Mouse (Mus musculus) gastrocnemius, adult 2 months (tissue): Measurements from ENCODE around the gene Gm21885. TPM values are rescaled to one million over a fixed set of nuclear protein-coding genes. Genes with fewer than 3 reads are reported as not detected.
A peak's percentile ranks its signal among the peaks of the same experiment; 100 is the strongest.

Experiments
- DNase-seq: peaks from one replicate; pipeline ENCODE4 v3.0.0; 2022
- H3K27ac ChIP-seq: fragments of 200-600 bp; 2 replicates; pipeline ENCODE4 v1.8.1; 2022; ENCODE audit warnings: mild to moderate bottlenecking
- H3K4me3 ChIP-seq: fragments of 200-600 bp; 2 replicates; pipeline ENCODE4 v1.8.1; 2022; ENCODE audit warnings: mild to moderate bottlenecking, moderate library complexity
- CTCF ChIP-seq: fragments of 200-600 bp; IDR thresholded peaks from 2 replicates; pipeline ENCODE4 v1.8.1; 2022; ENCODE audit warnings: antibody characterized with exemption, mild to moderate bottlenecking, moderate library complexity
- intact Hi-C: fragments of 180-260 bp; cut with DNase I; formaldehyde crosslinking; loops from one replicate; pipeline ENCODE4 v1.15.1; 2025
- total RNA-seq, 2 experiments: library from RNA; stranded (reverse); gene quantifications; 2 replicates each; pipeline ENCODE4 v1.2.3; 2021

Gene Gm21885
- total RNA-seq, 2 experiments from 2014 or later, result not detected

- TF ChIP-seq CTCF, result no peak; the same call in 1 of the 2 replicates
- intact Hi-C loops, result no loop called here
Observed at GRCm38 (mm10) chr11:94328644-94329025, 47.0 kb downstream of the Gm21885 start.

GRCm38 (mm10) chr11:94329270-94329891 is 47.7 kb downstream of the Gm21885 start:
- intact Hi-C loops, result no loop called here
- H3K4me3 ChIP-seq, result peak overlapping the region; percentile 92
- peak overlapping the region; percentile 94 for H3K27ac ChIP-seq
- peak; percentile 58 for DNase-seq
- TF ChIP-seq CTCF, result peak; percentile 59

More at GRCm38 (mm10) chr11:94328644-94329025, 47.0 kb downstream of the Gm21885 start:
- Histone ChIP-seq H3K4me3 (peak overlapping the region; percentile 92), H3K27ac (peak overlapping the region; percentile 94)
- no peak for DNase-seq

GRCm38 (mm10) chr11:94330211-94330610 is 48.5 kb downstream of the Gm21885 start:
- no peak for DNase-seq
- H3K27ac ChIP-seq, result peak overlapping the region; percentile 94
- TF ChIP-seq CTCF, result no peak
- intact Hi-C loops, result loop anchor here (5.0 kb wide), 1 partner anchor 217 kb away; the partner anchor contains the start of gene Rsad1
- peak overlapping the region; percentile 92 for H3K4me3 ChIP-seq

- DNase-seq, result no peak
- H3K4me3 ChIP-seq, result no peak overlapping the region
- no peak for TF ChIP-seq CTCF
- no peak overlapping the region for H3K27ac ChIP-seq
- intact Hi-C loops, result loop anchor here (5.0 kb wide), 1 partner anchor 215 kb away; the partner anchor contains the start of gene Rsad1
Observed at GRCm38 (mm10) chr11:94332726-94333125, 51.1 kb downstream of the Gm21885 start.

GRCm38 (mm10) chr11:94334386-94334968 is 52.8 kb downstream of the Gm21885 start:
- no peak for TF ChIP-seq CTCF
- Histone ChIP-seq H3K27ac (peak overlapping the region; percentile 35), H3K4me3 (no peak overlapping the region)
- intact Hi-C loops, result loop anchor here (5.0 kb wide), 1 partner anchor 213 kb away; the partner anchor contains the start of gene Rsad1
- DNase-seq, result no peak

Other genes with a start within 250 kb of the Gm21885 start
- gene Tob1, start 70.4 kb upstream of the Gm21885 start, total RNA-seq, result 100 to 1,000 TPM; 177 to 277 TPM
- gene Wfikkn2, start 35.9 kb upstream of the Gm21885 start, total RNA-seq, result 1 to 10 TPM; 6.9 to 8.3 TPM
- gene Luc7l3, start 40.1 kb downstream of the Gm21885 start, total RNA-seq, result 10 to 100 TPM; 41.1 to 48.6 TPM
- gene Ankrd40, start 46.1 kb downstream of the Gm21885 start, total RNA-seq, result 100 to 1,000 TPM; 203 to 264 TPM
- gene Abcc3, start 111.1 kb downstream of the Gm21885 start, total RNA-seq, result under 1 TPM; 0.46 to 0.53 TPM
- gene Cacna1g, start 192.3 kb downstream of the Gm21885 start, total RNA-seq, result 1 to 10 TPM; 1.2 to 3.0 TPM
- gene Spata20, start 204.3 kb downstream of the Gm21885 start, total RNA-seq, result not detected
- gene Epn3, start 218.1 kb downstream of the Gm21885 start, total RNA-seq, result under 1 TPM in 1 of 2 experiments, not detected in 1; 0.05 TPM
- gene Mycbpap, start 239.9 kb downstream of the Gm21885 start, total RNA-seq, result not detected